Mouse (Mus musculus) bone marrow macrophage, adult 2 months (primary cell): ENCODE results near the gene Dhx33. TPM values are rescaled to one million over a fixed set of nuclear protein-coding genes. Genes with fewer than 3 reads are reported as not detected.

Source experiments
- H3K27ac ChIP-seq: 2 replicates; pipeline ENCODE4 v1.5.1; 2012; ENCODE audit warnings: low read depth, low read length; ENCODE audit not compliant: insufficient read depth
- H3K4me1 ChIP-seq: 2 replicates; pipeline ENCODE4 v1.6.1; 2012; ENCODE audit warnings: low read length; ENCODE audit not compliant: control insufficient read depth, insufficient read depth
- H3K4me3 ChIP-seq: 2 replicates; pipeline ENCODE4 v1.5.1; 2012; ENCODE audit warnings: mild to moderate bottlenecking, low read length, moderate library complexity; ENCODE audit not compliant: insufficient read depth
- CTCF ChIP-seq: IDR thresholded peaks from 2 replicates; pipeline ENCODE4 v1.5.1; 2012; ENCODE audit warnings: low read depth, mild to moderate bottlenecking, low read length, moderate library complexity
- POLR2A ChIP-seq: IDR thresholded peaks from 2 replicates; pipeline ENCODE4 v1.6.1; 2012; ENCODE audit warnings: mild to moderate bottlenecking, low read depth, low read length, borderline replicate concordance
- polyA plus RNA-seq: library from polyadenylated mRNA; stranded (reverse); fragments of >200 nt; gene quantifications from 2 replicates; pipeline ENCODE4 v1.2.4, GENCODE M21; 2012; ENCODE audit not compliant: missing spikeins, insufficient read depth, insufficient read length

Dhx33 gene
- polyA plus RNA-seq, result 12.6 and 13.2 TPM in 2 replicates

DNA sequence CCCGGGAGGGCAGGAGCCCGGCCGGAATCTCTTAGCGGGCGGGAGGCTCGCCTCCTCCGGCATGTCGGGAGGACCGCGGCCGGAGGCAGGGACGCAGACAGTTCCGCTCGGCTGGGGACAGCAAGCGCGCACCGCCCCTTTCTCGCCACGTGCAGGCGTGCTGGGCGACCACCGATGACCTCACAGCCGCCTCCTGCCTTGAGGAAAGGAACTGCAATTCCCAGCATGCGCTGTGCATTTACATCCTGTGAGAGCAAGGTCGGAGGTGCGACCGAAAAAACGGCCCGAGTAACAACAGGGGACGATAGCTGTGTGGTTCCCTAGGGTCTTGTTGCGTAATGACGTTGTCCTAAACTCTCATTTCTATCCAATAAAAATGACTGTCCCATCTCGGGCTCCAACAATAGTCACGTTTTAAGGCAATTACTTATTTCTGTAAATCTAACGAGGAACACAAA lies at the start of gene Dhx33:
Gene Dhx33, minus strand, starts transcription at position 122 of the 458 bp plus-strand sequence.
- peak within 1 kb of the TSS; percentile 96 for H3K4me3 ChIP-seq
- H3K27ac ChIP-seq, result peak within 1 kb of the TSS; percentile 65
- peaks cover 21% of the 10 kb centered on the region for H3K4me1 ChIP-seq
- TF ChIP-seq CTCF (no peak), POLR2A (no peak)

DNA sequence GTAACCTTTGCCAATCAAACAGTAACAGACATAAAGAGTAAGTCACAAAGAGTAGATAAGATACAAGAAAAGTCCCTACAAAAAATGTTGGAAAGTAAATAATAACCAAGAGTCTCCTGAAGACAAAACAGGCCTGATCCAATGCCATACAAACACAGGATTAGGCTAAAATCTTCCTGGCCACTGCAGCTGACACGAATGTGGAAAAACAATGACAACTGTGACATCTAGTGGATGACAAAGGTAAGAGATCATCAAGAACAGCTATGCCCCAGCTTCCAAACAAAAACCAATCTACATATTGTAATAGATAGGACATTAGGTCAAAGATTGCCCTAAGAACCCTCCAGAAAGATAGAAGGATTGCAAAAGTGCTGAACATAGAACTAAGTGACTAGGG lies 48.3 kb upstream of the Dhx33 start:
- Histone ChIP-seq H3K4me1 (no peaks in the 10 kb centered on the region), H3K4me3 (no peak overlapping the region), H3K27ac (no peak overlapping the region)
- TF ChIP-seq CTCF, result no peak
- no peak for TF ChIP-seq POLR2A

DNA sequence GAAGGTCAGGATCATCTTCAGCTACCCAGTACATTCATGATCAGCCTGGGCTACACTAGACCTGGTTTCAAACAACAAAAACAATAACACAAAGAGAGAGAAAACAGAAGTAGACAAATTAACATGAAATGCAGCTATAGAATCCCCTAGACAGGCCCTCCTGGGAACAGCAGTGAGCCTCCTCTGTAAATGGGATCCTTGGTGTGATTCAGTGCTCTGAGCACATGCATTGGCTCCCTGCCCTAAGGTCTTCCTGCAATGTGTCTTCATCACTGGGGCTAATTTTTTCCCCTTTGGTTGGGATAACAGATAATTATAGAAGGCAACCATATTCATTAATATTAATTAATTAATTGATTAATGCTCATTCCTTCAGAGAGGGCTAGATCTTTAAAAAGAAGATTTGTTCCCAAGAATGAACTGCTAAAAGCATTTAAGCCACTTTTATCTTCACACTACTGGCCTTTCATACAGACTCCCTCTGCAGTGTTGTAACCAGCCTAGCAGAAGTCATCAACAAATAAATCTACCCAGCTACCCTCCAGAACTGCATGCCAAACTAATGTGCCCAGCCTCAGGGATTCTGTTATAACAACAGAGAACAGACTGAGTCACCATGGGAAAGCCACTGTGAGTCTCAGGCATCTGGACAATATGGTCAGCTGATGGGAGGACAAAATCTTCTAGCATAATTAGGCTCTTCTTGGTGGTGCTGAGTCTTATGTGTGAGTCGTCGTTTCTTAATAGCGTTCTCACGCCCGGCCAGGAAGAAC lies 35.5 kb upstream of the Dhx33 start:
- Histone ChIP-seq H3K27ac (no peak overlapping the region), H3K4me3 (no peak overlapping the region)
- TF ChIP-seq CTCF, result no peak
- TF ChIP-seq POLR2A, result no peak

DNA sequence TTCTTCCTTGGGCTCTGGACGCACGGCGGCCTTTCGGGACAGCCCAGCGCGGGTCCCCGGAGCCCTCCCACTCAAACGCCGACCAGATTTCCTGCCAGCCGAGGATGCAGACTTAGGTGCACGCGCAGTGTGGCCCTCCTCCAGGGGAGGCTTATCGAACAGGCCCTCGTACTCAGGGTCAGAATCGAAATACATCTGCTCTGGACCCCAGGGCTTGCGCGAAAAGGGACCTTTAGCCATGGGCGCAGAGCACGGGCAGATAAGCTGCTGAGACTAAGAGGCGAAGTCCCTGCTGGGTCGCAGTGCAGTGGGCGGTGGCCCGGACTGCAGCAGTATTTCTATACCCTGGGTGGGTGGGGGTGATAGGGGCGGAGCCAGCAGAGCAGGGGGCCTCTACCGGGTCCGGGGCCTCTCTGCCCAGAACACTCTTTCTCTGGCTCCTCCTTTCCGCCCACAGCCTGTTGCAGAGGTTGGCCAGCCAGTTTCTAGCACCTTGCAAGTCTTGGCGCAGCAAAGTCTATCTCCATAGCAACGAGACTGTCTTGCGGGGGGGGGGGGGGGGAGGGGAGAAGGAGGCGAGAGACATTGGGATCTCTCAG lies 29.0 kb upstream of the Dhx33 start, which contains the start of gene 6330403K07Rik:
Gene 6330403K07Rik, minus strand, starts transcription at position 351 of the 599 bp plus-strand sequence.
- H3K4me1 ChIP-seq, result peaks cover 3% of the 10 kb centered on the region
- TF ChIP-seq CTCF, result no peak
- TF ChIP-seq POLR2A, result no peak
- peak within 1 kb of the TSS; percentile 8; the same call in 1 of the 2 replicates for H3K4me3 ChIP-seq
- no peak within 1 kb of the TSS for H3K27ac ChIP-seq

More for the DNA sequence above, 35.5 kb upstream of the Dhx33 start:
- H3K4me1 ChIP-seq, result no peaks in the 10 kb centered on the region

DNA sequence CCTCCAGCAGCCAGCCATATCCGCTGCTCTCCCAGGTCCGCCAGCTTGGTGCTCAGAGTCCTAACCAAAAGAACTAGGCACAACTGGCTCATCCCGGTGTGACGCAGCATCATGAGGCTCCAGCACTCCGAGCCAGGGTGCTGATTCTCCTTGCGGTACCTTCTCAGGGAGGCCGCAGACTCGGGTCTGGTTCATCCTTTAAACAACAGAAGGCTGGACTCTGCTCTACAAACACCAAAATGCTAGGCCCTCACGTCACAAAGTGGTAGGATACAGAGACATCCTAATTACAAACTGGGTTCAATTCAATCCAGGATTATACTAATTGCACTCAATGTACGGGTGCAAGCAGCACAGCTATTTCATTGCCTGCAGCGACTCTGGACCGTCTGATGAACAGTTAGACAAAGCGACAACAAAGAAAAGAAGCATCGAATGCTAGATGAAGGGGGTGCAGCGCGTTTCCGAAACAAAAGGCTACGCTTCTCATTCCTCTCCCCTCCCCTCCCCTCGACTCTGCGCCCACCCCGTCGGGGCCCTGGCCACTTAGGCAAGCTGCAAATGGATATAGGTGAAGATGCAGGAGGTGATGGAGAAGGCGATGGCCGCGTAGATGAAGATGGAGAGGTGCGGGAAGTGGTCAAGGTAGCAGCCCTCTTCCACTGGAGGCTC lies 28.4 kb upstream of the Dhx33 start:
- TF ChIP-seq POLR2A (no peak), CTCF (no peak)
- no peak overlapping the region for H3K27ac ChIP-seq
- no peak overlapping the region for H3K4me3 ChIP-seq
- H3K4me1 ChIP-seq, result peaks cover 9% of the 10 kb centered on the region

DNA sequence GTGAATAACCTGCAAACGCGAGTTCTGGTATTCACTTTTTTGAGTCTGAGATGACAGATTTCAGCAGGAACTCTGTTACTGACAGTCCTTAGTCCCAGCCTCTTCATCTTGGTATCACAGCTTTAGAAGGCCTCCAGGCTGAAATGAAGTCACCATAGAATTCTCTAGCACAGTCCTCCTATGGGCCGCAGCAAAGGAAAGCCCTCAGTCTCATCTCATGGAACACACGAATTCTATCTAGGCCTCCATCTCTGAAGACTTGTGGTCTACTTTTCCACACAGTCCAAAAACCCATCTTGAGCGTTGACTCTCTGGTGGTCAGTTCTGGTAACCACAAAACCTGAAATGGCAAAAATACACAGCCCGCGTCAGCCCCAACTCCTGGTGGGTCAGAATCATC lies 27.8 kb upstream of the Dhx33 start:
- Histone ChIP-seq H3K4me1 (peaks cover 13% of the 10 kb centered on the region), H3K4me3 (no peak overlapping the region), H3K27ac (no peak overlapping the region)
- TF ChIP-seq CTCF (no peak), POLR2A (no peak)

DNA sequence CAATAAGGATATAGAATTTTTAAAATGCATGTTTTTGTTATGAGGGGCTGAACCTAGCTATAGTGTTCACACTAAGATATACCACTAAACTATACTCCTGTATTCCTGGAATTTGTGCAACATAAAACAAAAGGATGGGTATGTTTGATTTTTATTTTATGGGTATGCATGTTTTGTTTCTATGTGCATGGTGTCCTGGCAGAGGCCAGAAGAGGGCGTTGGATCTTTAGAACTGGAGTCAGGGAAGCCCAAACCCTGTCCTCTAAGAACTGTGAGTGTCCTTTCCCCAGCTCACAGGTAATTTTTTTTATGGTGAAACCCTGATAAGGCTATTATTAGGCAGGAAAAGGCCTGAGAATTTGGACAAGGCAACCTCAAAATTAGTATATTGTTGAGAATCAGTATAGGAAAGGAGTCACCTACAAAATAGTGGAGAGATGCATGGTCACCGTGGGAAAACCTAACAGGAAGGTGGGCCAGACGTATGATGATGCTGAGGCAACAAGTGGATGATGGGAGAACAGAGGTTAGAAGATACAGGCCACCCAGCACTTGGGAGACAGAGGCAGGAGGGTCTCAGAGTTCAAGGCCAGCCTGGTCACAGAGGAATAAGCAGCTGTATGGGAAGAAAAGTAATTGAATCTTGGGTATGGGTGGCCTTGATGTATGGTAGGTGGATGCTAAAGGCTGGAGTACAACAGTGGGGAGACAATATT lies 25.3 kb upstream of the Dhx33 start:
- no peak for TF ChIP-seq CTCF
- TF ChIP-seq POLR2A, result no peak
- H3K4me3 ChIP-seq, result no peak overlapping the region
- H3K4me1 ChIP-seq, result peaks cover 13% of the 10 kb centered on the region
- no peak overlapping the region for H3K27ac ChIP-seq

DNA sequence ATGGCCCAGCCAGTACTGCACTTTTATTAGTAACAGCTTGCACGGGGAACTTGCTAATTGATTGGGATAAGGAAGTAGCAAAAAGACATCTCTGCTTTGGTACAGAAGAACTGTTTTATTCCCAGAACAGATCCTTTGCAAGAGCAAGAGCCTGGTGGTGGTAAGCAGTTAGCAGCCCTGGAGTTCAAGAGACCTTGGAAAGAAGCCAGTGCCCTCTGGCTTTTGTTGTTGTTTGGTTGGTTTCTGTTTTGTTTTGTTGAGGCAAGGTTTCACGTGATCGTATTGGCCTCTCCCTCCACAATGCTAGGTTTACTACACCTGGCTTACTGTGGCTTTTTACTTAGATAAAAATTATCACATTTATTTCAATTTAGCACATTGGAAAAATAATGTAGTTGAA lies 24.0 kb upstream of the Dhx33 start:
- peaks cover 13% of the 10 kb centered on the region for H3K4me1 ChIP-seq
- H3K27ac ChIP-seq, result no peak overlapping the region
- no peak for TF ChIP-seq POLR2A
- no peak for TF ChIP-seq CTCF
- H3K4me3 ChIP-seq, result no peak overlapping the region

DNA sequence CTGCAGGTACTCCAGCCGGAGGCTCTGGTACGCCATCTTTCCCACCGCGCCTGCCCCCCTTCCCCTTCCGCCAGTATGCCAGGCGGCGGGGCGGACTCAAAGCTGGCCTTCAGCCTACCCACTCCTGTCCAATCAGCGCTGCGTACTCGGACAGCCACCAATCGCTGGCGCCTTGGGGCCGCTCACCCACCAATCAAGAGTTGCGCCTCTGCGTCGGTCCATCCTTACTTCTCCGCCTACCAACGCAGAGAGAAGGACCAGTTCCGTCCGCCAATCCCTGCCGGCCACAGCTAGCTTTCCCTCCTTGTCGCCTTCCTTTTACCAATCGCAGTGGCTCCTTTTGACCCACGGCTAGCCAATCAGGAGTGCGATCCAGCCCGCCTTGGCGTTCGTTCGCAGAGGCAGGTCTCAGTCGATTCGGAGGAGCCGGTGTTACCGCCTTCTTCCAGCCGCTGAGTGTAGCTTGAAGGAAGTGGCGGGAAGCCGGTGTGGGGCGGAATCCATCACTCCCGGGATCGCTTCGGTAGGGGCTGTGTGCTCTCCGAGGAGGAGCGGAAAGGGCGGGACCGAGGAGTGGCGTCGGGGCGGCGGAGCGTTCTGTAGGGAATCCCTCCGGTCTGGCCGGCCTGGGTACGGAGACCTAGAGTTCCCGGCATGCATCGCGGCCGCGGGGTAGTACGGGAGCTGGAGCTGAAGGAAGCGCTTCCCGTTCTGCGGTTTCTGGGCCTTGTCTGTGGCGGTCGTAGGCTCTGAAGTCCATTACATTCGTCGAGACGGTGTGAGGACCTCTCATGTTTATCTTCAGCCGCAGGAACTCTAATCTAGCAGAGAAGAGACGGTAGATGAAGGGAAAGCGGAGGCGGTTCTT lies 15.2 kb upstream of the Dhx33 start, which contains the start of the genes Mis12 and Derl2:
Gene Mis12, plus strand, starts transcription at position 411 of the 868 bp plus-strand sequence.
Gene Derl2, minus strand, starts transcription at position 641 of the 868 bp plus-strand sequence.
- H3K4me3 ChIP-seq, result peak within 1 kb of the TSS; percentile 85
- TF ChIP-seq CTCF (no peak), POLR2A (0 out of 2 replicates have a peak, but pooled peaks have one; percentile 59)
- peaks cover 16% of the 10 kb centered on the region for H3K4me1 ChIP-seq
- H3K27ac ChIP-seq, result peak within 1 kb of the TSS; percentile 81
